Mouse (Mus musculus) olfactory bulb, adult 2 months (tissue): ENCODE data around the gene Otor.

ENCODE experiments used
- CTCF ChIP-seq: fragments of 200-500 bp; IDR thresholded peaks from 2 replicates; pipeline ENCODE4 v1.5.1; 2012; ENCODE audit warnings: low read depth, mild to moderate bottlenecking, low read length, moderate library complexity; ENCODE audit not compliant: insufficient read depth
- POLR2A ChIP-seq: fragments of 200-500 bp; IDR thresholded peaks from 2 replicates; pipeline ENCODE4 v1.6.1; 2012; ENCODE audit warnings: mild to moderate bottlenecking, low read depth, low read length, moderate library complexity; ENCODE audit not compliant: insufficient read depth

DNA sequence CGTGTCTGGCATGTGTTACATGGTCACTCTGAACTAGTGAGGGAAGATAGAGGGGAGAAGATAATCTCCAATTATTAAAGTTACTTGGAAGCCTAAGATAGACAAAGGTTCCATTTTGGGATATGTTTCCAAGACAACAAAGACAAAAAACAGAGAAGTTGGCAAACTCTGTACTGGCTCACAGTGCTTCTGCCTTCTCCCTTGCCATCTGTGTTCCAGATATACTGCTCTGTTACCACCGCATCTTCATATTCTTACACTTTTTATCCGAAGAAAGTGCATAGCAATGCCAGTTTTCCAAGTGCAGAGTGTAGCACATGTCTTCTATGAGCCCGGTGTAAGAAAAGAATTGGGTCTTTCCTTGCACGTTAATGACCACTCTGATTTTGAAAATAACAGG lies 21.5 kb upstream of the Otor start:
- TF ChIP-seq POLR2A (no peak), CTCF (no peak)
